Mouse (Mus musculus) central nervous system, embryonic 14 days (tissue): ENCODE measurements around the gene Sod3. TPM values are rescaled to one million over a fixed set of nuclear protein-coding genes. Genes with fewer than 3 reads are reported as not detected.

ENCODE experiments used
- polyA plus RNA-seq: library from polyadenylated mRNA; depleted of rRNA; stranded (reverse); fragments of >200 nt; gene quantifications from 2 replicates; pipeline ENCODE4 v1.2.3, GENCODE M21; 2012; rRNA removed

Gene Sod3
- 0.65 and 1.3 TPM in 2 replicates for polyA plus RNA-seq

DNA sequence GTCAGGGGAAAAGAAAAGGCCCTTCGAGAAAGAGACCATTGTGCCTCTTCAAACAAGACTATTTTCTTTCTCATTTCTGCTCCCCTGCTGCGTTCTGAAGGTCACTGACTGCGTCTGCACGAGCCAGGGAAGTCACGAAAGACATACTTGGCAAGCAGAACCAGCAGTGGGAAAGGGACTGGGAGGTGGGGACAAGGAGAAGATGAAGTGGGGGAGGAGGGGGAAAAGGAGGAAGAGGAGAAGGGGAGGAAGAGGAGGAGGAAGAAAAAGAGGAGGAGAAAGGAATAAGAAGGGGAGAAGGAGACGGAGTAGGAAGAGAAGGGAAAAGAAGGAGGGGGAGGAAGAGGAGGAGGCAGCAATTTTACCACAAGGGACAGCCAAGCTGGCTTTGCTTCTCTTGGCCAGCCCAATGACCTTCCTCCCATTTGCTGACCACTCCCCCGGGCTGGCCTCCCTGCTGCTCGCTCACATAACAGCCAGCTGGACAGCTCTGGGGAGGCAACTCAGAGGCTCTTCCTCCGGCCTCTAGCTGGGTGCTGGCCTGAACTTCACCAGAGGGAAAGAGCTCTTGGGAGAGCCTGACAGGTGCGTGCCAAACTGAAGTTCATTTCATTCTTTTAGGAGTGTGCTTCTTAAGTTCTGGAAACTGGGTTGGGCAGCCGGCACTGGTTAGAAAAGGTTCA, at the start of gene Sod3:
Gene Sod3, plus strand, starts transcription at position 324 of the 683 bp plus-strand sequence.

Other genes starting within 250 kb of the Sod3 start
- gene Dhx15, start 173.3 kb upstream of the Sod3 start, polyA plus RNA-seq: 185 and 198 TPM in 2 replicates
- gene Ccdc149, start 107.7 kb downstream of the Sod3 start, polyA plus RNA-seq: 9.5 and 10.5 TPM in 2 replicates
- 4.5 and 6.5 TPM in 2 replicates for gene Lgi2, start 202.7 kb downstream of the Sod3 start, polyA plus RNA-seq